Mouse (Mus musculus): ENCODE results near the gene Taar6. TPM values are rescaled to one million over a fixed set of nuclear protein-coding genes. Genes with fewer than 3 reads are reported as not detected.

Gene Taar6
- total and polyA plus RNA-seq, 2 experiments from 2014 or later, result not detected

- Histone ChIP-seq H3K4me3 (ENCODE audit: low read depth, low read length) (no peak overlapping the region), H3K27ac (ENCODE audit: low read depth, low read length) (no peak overlapping the region), H3K9ac (no peak overlapping the region), H3K4me2 (ENCODE audit: low read depth) (no peak overlapping the region), H3K4me1 (ENCODE audit: insufficient read depth) (no peaks in the 10 kb centered on the region), H3K36me3 (ENCODE audit: insufficient read depth) (no peaks in the 10 kb centered on the region), H3K9me3 (ENCODE audit: low read length) (no peaks in the 10 kb centered on the region), H3K27me3 (ENCODE audit: insufficient read depth, low read length) (no peaks in the 10 kb centered on the region)
- WGBS, result 37% methylated on average over 4 of the region's 4 CpGs
- ATAC-seq (no peak), DNase-seq (no peak)
- no peak for TF ChIP-seq CTCF (IDR thresholded peaks at IDR 0.05; ENCODE audit: low read depth)
Observed at GRCm38 (mm10) chr10:23937613-23938012, 47.8 kb downstream of the Taar6 start.

Other genes with a start within 250 kb of the Taar6 start
- 2,036 and 2,577 TPM in 2 replicates for gene Rps12, start 198.4 kb downstream of the Taar6 start, total RNA-seq (2014; rRNA removed)
- 134 and 170 TPM in 2 replicates for gene Rps12, start 198.4 kb downstream of the Taar6 start, polyA plus RNA-seq (2015; fragmentation: Nextera tagmentation; extraction: Ambion mirVana)
- gene Slc18b1, start 188.7 kb downstream of the Taar6 start, total RNA-seq (2014; rRNA removed), result 14.6 and 18.2 TPM in 2 replicates
- 13.2 and 15.0 TPM in 2 replicates for gene Slc18b1, start 188.7 kb downstream of the Taar6 start, polyA plus RNA-seq (2015; fragmentation: Nextera tagmentation; extraction: Ambion mirVana)
- 0.10 TPM in 1 of 2 replicates, not detected in the other for gene Vnn3, start 134.2 kb downstream of the Taar6 start, total RNA-seq (2014; rRNA removed)
- 0.10 TPM in 1 of 2 replicates, not detected in the other for gene Vnn3, start 134.2 kb downstream of the Taar6 start, polyA plus RNA-seq (2015; fragmentation: Nextera tagmentation; extraction: Ambion mirVana)
- 0.38 and 0.43 TPM in 2 replicates for gene Vnn1, start 91.0 kb downstream of the Taar6 start, total RNA-seq (2014; rRNA removed)
- 0.92 and 0.98 TPM in 2 replicates for gene Vnn1, start 91.0 kb downstream of the Taar6 start, polyA plus RNA-seq (2015; fragmentation: Nextera tagmentation; extraction: Ambion mirVana)
- not detected in 2 replicates for gene Taar1, start 65.3 kb downstream of the Taar6 start, total RNA-seq (2014; rRNA removed)
- not detected in 2 replicates for gene Taar1, start 65.3 kb downstream of the Taar6 start, polyA plus RNA-seq (2015; fragmentation: Nextera tagmentation; extraction: Ambion mirVana)
- not detected in 2 replicates for gene Taar2, start 47.1 kb downstream of the Taar6 start, total RNA-seq (2014; rRNA removed)
- 0.15 and 0.19 TPM in 2 replicates for gene Taar2, start 47.1 kb downstream of the Taar6 start, polyA plus RNA-seq (2015; fragmentation: Nextera tagmentation; extraction: Ambion mirVana)
- not detected in 2 replicates for gene Taar3, start 36.1 kb downstream of the Taar6 start, total RNA-seq (2014; rRNA removed)
- not detected in 2 replicates for gene Taar3, start 36.1 kb downstream of the Taar6 start, polyA plus RNA-seq (2015; fragmentation: Nextera tagmentation; extraction: Ambion mirVana)
- gene Taar4, start 25.2 kb downstream of the Taar6 start, total RNA-seq (2014; rRNA removed), result not detected in 2 replicates
- not detected in 2 replicates for gene Taar4, start 25.2 kb downstream of the Taar6 start, polyA plus RNA-seq (2015; fragmentation: Nextera tagmentation; extraction: Ambion mirVana)
- gene Taar5, start 14.9 kb downstream of the Taar6 start, total RNA-seq (2014; rRNA removed), result not detected in 2 replicates
- not detected in 2 replicates for gene Taar5, start 14.9 kb downstream of the Taar6 start, polyA plus RNA-seq (2015; fragmentation: Nextera tagmentation; extraction: Ambion mirVana)
- gene Taar7a, start 7.8 kb upstream of the Taar6 start, total RNA-seq (2014; rRNA removed), result not detected in 2 replicates
- gene Taar7a, start 7.8 kb upstream of the Taar6 start, polyA plus RNA-seq (2015; fragmentation: Nextera tagmentation; extraction: Ambion mirVana), result not detected in 2 replicates
- not detected in 2 replicates for gene Taar7b, start 14.3 kb upstream of the Taar6 start, total RNA-seq (2014; rRNA removed)
- gene Taar7b, start 14.3 kb upstream of the Taar6 start, polyA plus RNA-seq (2015; fragmentation: Nextera tagmentation; extraction: Ambion mirVana), result not detected in 2 replicates
- not detected in 2 replicates for gene Taar7d, start 41.6 kb upstream of the Taar6 start, total RNA-seq (2014; rRNA removed)
- gene Taar7d, start 41.6 kb upstream of the Taar6 start, polyA plus RNA-seq (2015; fragmentation: Nextera tagmentation; extraction: Ambion mirVana), result not detected in 2 replicates
- not detected in 2 replicates for gene Taar7e, start 52.0 kb upstream of the Taar6 start, total RNA-seq (2014; rRNA removed)
- gene Taar7e, start 52.0 kb upstream of the Taar6 start, polyA plus RNA-seq (2015; fragmentation: Nextera tagmentation; extraction: Ambion mirVana), result not detected in 2 replicates
- not detected in 2 replicates for gene Taar7f, start 63.9 kb upstream of the Taar6 start, total RNA-seq (2014; rRNA removed)
- not detected in 2 replicates for gene Taar7f, start 63.9 kb upstream of the Taar6 start, polyA plus RNA-seq (2015; fragmentation: Nextera tagmentation; extraction: Ambion mirVana)
- not detected in 2 replicates for gene Taar8a, start 90.9 kb upstream of the Taar6 start, total RNA-seq (2014; rRNA removed)
- not detected in 2 replicates for gene Taar8a, start 90.9 kb upstream of the Taar6 start, polyA plus RNA-seq (2015; fragmentation: Nextera tagmentation; extraction: Ambion mirVana)
- not detected in 2 replicates for gene Taar8b, start 106.6 kb upstream of the Taar6 start, total RNA-seq (2014; rRNA removed)
- gene Taar8b, start 106.6 kb upstream of the Taar6 start, polyA plus RNA-seq (2015; fragmentation: Nextera tagmentation; extraction: Ambion mirVana), result not detected in 2 replicates
- gene Taar8c, start 116.3 kb upstream of the Taar6 start, total RNA-seq (2014; rRNA removed), result not detected in 2 replicates
- gene Taar8c, start 116.3 kb upstream of the Taar6 start, polyA plus RNA-seq (2015; fragmentation: Nextera tagmentation; extraction: Ambion mirVana), result not detected in 2 replicates
- gene Taar9, start 123.9 kb upstream of the Taar6 start, total RNA-seq (2014; rRNA removed), result not detected in 2 replicates
- gene Taar9, start 123.9 kb upstream of the Taar6 start, polyA plus RNA-seq (2015; fragmentation: Nextera tagmentation; extraction: Ambion mirVana), result not detected in 2 replicates
- 160 and 169 TPM in 2 replicates for gene Stx7, start 163.7 kb upstream of the Taar6 start, total RNA-seq (2014; rRNA removed)
- gene Stx7, start 163.7 kb upstream of the Taar6 start, polyA plus RNA-seq (2015; fragmentation: Nextera tagmentation; extraction: Ambion mirVana), result 318 and 351 TPM in 2 replicates
- gene Moxd1, start 237.9 kb upstream of the Taar6 start, total RNA-seq (2014; rRNA removed), result 5.1 and 10.2 TPM in 2 replicates
- 2.7 and 3.3 TPM in 2 replicates for gene Moxd1, start 237.9 kb upstream of the Taar6 start, polyA plus RNA-seq (2015; fragmentation: Nextera tagmentation; extraction: Ambion mirVana)